Mouse (Mus musculus) v-Abl transformed pro-B cells (cell line): ENCODE measurements around the gene Ric8a.

ENCODE experiments used
- in situ Hi-C, 2 experiments: fragments of 400-800 bp; cut with MboI; formaldehyde crosslinking; loops; one replicate each; pipeline ENCODE4 v1.15.1; 2025; ENCODE audit not compliant: unreplicated experiment in 2 of 2

The Ric8a gene

GRCm38 (mm10) chr7:140856785-140857549, at the start of gene Ric8a:
Gene Ric8a, plus strand, starts transcription at chr7:140856957.
- in situ Hi-C loops, result loop anchor here in 1 of 2 experiments (25.0 kb wide), 1 partner anchor 1445 kb away; no protein-coding TSS in a partner anchor

- in situ Hi-C loops, result no loop called here
Observed at GRCm38 (mm10) chr7:140810496-140810895, 46.3 kb upstream of the Ric8a start.

- in situ Hi-C loops, result no loop called here
Observed at GRCm38 (mm10) chr7:140811714-140812113, 45.0 kb upstream of the Ric8a start.

- in situ Hi-C loops, result no loop called here
Observed at GRCm38 (mm10) chr7:140812850-140813249, 43.9 kb upstream of the Ric8a start.

- in situ Hi-C loops, result no loop called here
Observed at GRCm38 (mm10) chr7:140820173-140820572, 36.6 kb upstream of the Ric8a start.

GRCm38 (mm10) chr7:140821305-140821652, 35.5 kb upstream of the Ric8a start:
- in situ Hi-C loops, result no loop called here

GRCm38 (mm10) chr7:140821653-140822329, 35.0 kb upstream of the Ric8a start, which contains the start of gene Zfp941:
Gene Zfp941, minus strand, starts transcription at chr7:140822178.
- in situ Hi-C loops, result no loop called here

GRCm38 (mm10) chr7:140822731-140823130, 34.0 kb upstream of the Ric8a start:
- in situ Hi-C loops, result no loop called here

GRCm38 (mm10) chr7:140828171-140828881, 28.4 kb upstream of the Ric8a start:
- in situ Hi-C loops, result loop anchor here in 1 of 2 experiments (5.0 to 25.0 kb wide), 2 partner anchors 746 to 834 kb away; partner anchors contain the start of genes Caly and Muc6

- in situ Hi-C loops, result loop anchor here (10.0 to 25.0 kb wide), 2 partner anchors 747 to 831 kb away; partner anchors contain the start of genes Caly (in 1 of the 2) and Muc6 (in 1 of the 2)
Observed at GRCm38 (mm10) chr7:140831447-140831846, 25.3 kb upstream of the Ric8a start.

- in situ Hi-C loops, result loop anchor here (10.0 to 25.0 kb wide), 2 partner anchors 749 to 829 kb away; partner anchors contain the start of genes Caly (in 1 of the 2) and Muc6 (in 1 of the 2)
Observed at GRCm38 (mm10) chr7:140833341-140833740, 23.4 kb upstream of the Ric8a start.

GRCm38 (mm10) chr7:140834968-140835757, 21.6 kb upstream of the Ric8a start, which contains the start of gene Urah:
Gene Urah, plus strand, starts transcription at chr7:140835018.
- in situ Hi-C loops, result loop anchor here (10.0 to 25.0 kb wide), 2 partner anchors 750 to 827 kb away; partner anchors contain the start of genes Caly (in 1 of the 2) and Muc6 (in 1 of the 2)

GRCm38 (mm10) chr7:140835758-140836087, 21.0 kb upstream of the Ric8a start:
- in situ Hi-C loops, result loop anchor here (10.0 to 25.0 kb wide), 2 partner anchors 751 to 827 kb away; partner anchors contain the start of genes Caly (in 1 of the 2) and Muc6 (in 1 of the 2)

- in situ Hi-C loops, result loop anchor here (10.0 to 25.0 kb wide), 2 partner anchors 752 to 826 kb away; partner anchors contain the start of genes Caly (in 1 of the 2) and Muc6 (in 1 of the 2)
Observed at GRCm38 (mm10) chr7:140836243-140837115, 20.3 kb upstream of the Ric8a start.

- in situ Hi-C loops, result loop anchor here (10.0 to 25.0 kb wide), 2 partner anchors 755 to 823 kb away; partner anchors contain the start of genes Caly (in 1 of the 2) and Muc6 (in 1 of the 2)
Observed at GRCm38 (mm10) chr7:140839556-140839955, 17.2 kb upstream of the Ric8a start.

GRCm38 (mm10) chr7:140840750-140841735, 15.7 kb upstream of the Ric8a start:
- in situ Hi-C loops, result loop anchor here (5.0 to 25.0 kb wide), 7 partner anchors 61 to 821 kb away; partner anchors contain the start of genes Cox8b (in 2 of the 2) and Muc6 (in 1 of the 2)

GRCm38 (mm10) chr7:140843806-140844205, 13.0 kb upstream of the Ric8a start:
- in situ Hi-C loops, result loop anchor here (5.0 to 25.0 kb wide), 7 partner anchors 58 to 818 kb away; partner anchors contain the start of genes Cox8b (in 2 of the 2) and Muc6 (in 1 of the 2)
